Mouse (Mus musculus) ES-E14 (cell line): Measurements from ENCODE around the gene Gps2. TPM values are rescaled to one million over a fixed set of nuclear protein-coding genes. Genes with fewer than 3 reads are reported as not detected.

Experiments used
- DNase-seq: peaks from one replicate; pipeline ENCODE4 v3.0.0-alpha.2; 2013; ENCODE audit warnings: low read depth, low spot score
- H3K27ac ChIP-seq: 2 replicates; pipeline ENCODE4 v1.5.1; 2012; ENCODE audit warnings: low read depth, mild to moderate bottlenecking, low read length, moderate library complexity, mixed read lengths; ENCODE audit not compliant: poor library complexity, insufficient read depth, severe bottlenecking
- H3K36me3 ChIP-seq: 2 replicates; pipeline ENCODE4 v1.6.1; 2012; ENCODE audit warnings: mild to moderate bottlenecking, low read length, moderate library complexity, mixed read lengths; ENCODE audit not compliant: control insufficient read depth, poor library complexity, insufficient read depth, severe bottlenecking
- H3K4me1 ChIP-seq, 2 experiments: fragments of 150-350 bp in 1 of 2; sonication (generic) in 1 of 2; 2 replicates each; pipeline ENCODE4 v1.6.1; 2012; ENCODE audit warnings: low read length in 2 of 2, mild to moderate bottlenecking in 1 of 2, mixed read lengths in 1 of 2; ENCODE audit not compliant: control insufficient read depth in 2 of 2, insufficient read depth in 2 of 2, poor library complexity in 1 of 2
- H3K4me3 ChIP-seq, 2 experiments: fragments of 150-350 bp in 1 of 2; sonication (generic) in 1 of 2; 2 replicates each; pipeline ENCODE4 v1.5.1; 2012; ENCODE audit warnings: low read length in 2 of 2, low read depth in 1 of 2, mild to moderate bottlenecking in 1 of 2, mixed read lengths in 1 of 2; ENCODE audit not compliant: insufficient read depth in 1 of 2, poor library complexity in 1 of 2, severe bottlenecking in 1 of 2
- H3K9ac ChIP-seq: 2 replicates; pipeline ENCODE4 v1.6.1; 2012; ENCODE audit warnings: low read depth, mild to moderate bottlenecking, low read length, mixed read lengths; ENCODE audit not compliant: poor library complexity, insufficient read depth, severe bottlenecking
- H3K9me3 ChIP-seq: fragments of 150-350 bp; sonication (generic); 2 replicates; pipeline ENCODE4 v1.6.1; 2012; ENCODE audit warnings: low read depth, mild to moderate bottlenecking, low read length; ENCODE audit not compliant: control insufficient read depth, insufficient read depth
- CHD2 ChIP-seq: IDR thresholded peaks from 2 replicates; pipeline ENCODE4 v1.6.1; 2014; ENCODE audit warnings: mild to moderate bottlenecking, low read depth, low read length, inconsistent platforms
- HCFC1 ChIP-seq: IDR thresholded peaks from 2 replicates; pipeline ENCODE4 v1.6.1; 2012; ENCODE audit warnings: low read length, inconsistent platforms, borderline replicate concordance; ENCODE audit not compliant: insufficient read depth
- MAFK ChIP-seq: IDR thresholded peaks from 2 replicates; pipeline ENCODE4 v1.6.1; 2014; ENCODE audit warnings: mild to moderate bottlenecking, low read depth, low read length, inconsistent platforms; ENCODE audit not compliant: insufficient read depth
- ZC3H11A ChIP-seq: IDR thresholded peaks from 2 replicates; pipeline ENCODE4 v1.6.1; 2012; ENCODE audit warnings: low read depth, mild to moderate bottlenecking, inconsistent platforms, low read length, borderline replicate concordance
- ZNF384 ChIP-seq: IDR thresholded peaks from 2 replicates; pipeline ENCODE4 v1.6.1; 2012; ENCODE audit warnings: low read depth, low read length, inconsistent platforms
- in situ Hi-C, 2 experiments: fragments of 600-800 bp; cut with MboI; formaldehyde crosslinking; loops; one replicate each; pipeline ENCODE4 v1.15.1; 2025; ENCODE audit warnings: low sequenced_read_pairs in 2 of 2, inconsistent platforms in 1 of 2; ENCODE audit not compliant: unreplicated experiment in 2 of 2
- total RNA-seq: library from RNA; depleted of rRNA; stranded (reverse); fragments of 300-350 nt; gene quantifications from 2 replicates; pipeline ENCODE4 v1.2.3, GENCODE M21; 2012

Gps2 gene
- total RNA-seq, 1 experiment: 15.5 TPM

GRCm38 (mm10) chr11:69930967-69931537 is 17.4 kb downstream of the Gps2 start:
- TF ChIP-seq CHD2: no peak
- Histone ChIP-seq H3K27ac (no peak overlapping the region), H3K36me3 (no peaks in the 10 kb centered on the region), H3K9me3 (no peaks in the 10 kb centered on the region), H3K9ac (no peak overlapping the region), H3K4me1 (no peaks in the 10 kb centered on the region; a peak in 2 of 4 replicates), H3K4me3 (no peak overlapping the region)
- DNase-seq: no peak
- in situ Hi-C loops: loop anchor here in 1 of 2 experiments (10.0 kb wide), 1 partner anchor 284 kb away; the partner anchor contains the start of gene Slc16a11

- no peak overlapping the region for H3K27ac ChIP-seq
- peaks cover 0 to 4% of the 10 kb centered on the region in 2 experiments; a peak in 2 of 4 replicates for H3K4me1 ChIP-seq
- in situ Hi-C loops: loop anchor here in 1 of 2 experiments (10.0 kb wide), 1 partner anchor 283 kb away; the partner anchor contains the start of gene Slc16a11
- no peak overlapping the region for H3K4me3 ChIP-seq
- H3K9ac ChIP-seq: no peak overlapping the region
- no peak for TF ChIP-seq MAFK
- TF ChIP-seq ZC3H11A: no peak
- no peak for TF ChIP-seq CHD2
- TF ChIP-seq ZNF384: no peak
- TF ChIP-seq HCFC1: no peak
- H3K9me3 ChIP-seq: no peaks in the 10 kb centered on the region
- DNase-seq: no peak
- H3K36me3 ChIP-seq: no peaks in the 10 kb centered on the region
Observed at GRCm38 (mm10) chr11:69931769-69932168, 18.1 kb downstream of the Gps2 start.

GRCm38 (mm10) chr11:69932254-69932653 is 18.6 kb downstream of the Gps2 start:
- peaks cover 0 to 7% of the 10 kb centered on the region in 2 experiments; a peak in 2 of 4 replicates for H3K4me1 ChIP-seq

GRCm38 (mm10) chr11:69933066-69933465 is 19.4 kb downstream of the Gps2 start:
- no peaks in the 10 kb centered on the region for H3K9me3 ChIP-seq
- no peak for DNase-seq
- H3K4me3 ChIP-seq: no peak overlapping the region
- H3K4me1 ChIP-seq: peaks cover 0 to 10% of the 10 kb centered on the region in 2 experiments; a peak in 2 of 4 replicates
- TF ChIP-seq ZNF384 (no peak), HCFC1 (no peak), MAFK (no peak), CHD2 (no peak), ZC3H11A (no peak)
- no peak overlapping the region for H3K27ac ChIP-seq
- no peak overlapping the region for H3K9ac ChIP-seq
- no peaks in the 10 kb centered on the region for H3K36me3 ChIP-seq
- in situ Hi-C loops: loop anchor here in 1 of 2 experiments (10.0 kb wide), 1 partner anchor 282 kb away; the partner anchor contains the start of gene Slc16a11

More at GRCm38 (mm10) chr11:69932254-69932653, 18.6 kb downstream of the Gps2 start:
- in situ Hi-C loops: loop anchor here in 1 of 2 experiments (10.0 kb wide), 1 partner anchor 283 kb away; the partner anchor contains the start of gene Slc16a11
- TF ChIP-seq MAFK: no peak
- TF ChIP-seq CHD2: no peak
- no peak for TF ChIP-seq HCFC1
- no peak for TF ChIP-seq ZC3H11A
- TF ChIP-seq ZNF384: no peak
- no peaks in the 10 kb centered on the region for H3K36me3 ChIP-seq
- no peak overlapping the region for H3K4me3 ChIP-seq
- no peak for DNase-seq
- H3K9me3 ChIP-seq: no peaks in the 10 kb centered on the region
- H3K27ac ChIP-seq: no peak overlapping the region
- no peak overlapping the region for H3K9ac ChIP-seq
